In the genomic region with DNA sequence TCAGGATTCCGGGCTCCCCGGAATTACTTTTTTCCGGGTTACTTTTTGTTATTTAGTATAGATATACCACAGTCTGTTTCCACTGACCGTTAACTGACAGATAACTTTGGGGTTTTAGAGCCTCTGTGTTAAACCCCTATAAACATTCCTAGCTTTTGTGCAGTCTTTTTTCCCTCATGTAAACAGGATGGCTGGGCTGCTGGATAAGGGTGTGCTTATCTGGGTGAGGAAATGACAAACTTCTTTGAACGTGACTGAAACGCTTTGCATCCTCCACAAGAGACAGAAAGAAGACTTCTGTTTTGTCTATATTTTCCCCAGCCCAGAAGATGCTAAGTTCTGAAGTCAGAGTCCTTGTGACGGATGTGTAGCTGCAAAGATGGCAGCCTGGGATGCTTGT, we compare ENCODE assay signal across 12 mouse cellular contexts. TPM values are rescaled to one million over a fixed set of nuclear protein-coding genes. Genes with fewer than 3 reads are reported as not detected.
A peak's percentile ranks its signal among the peaks of the same experiment; 100 is the strongest.
DNase-seq lines count a peak whose midpoint lies in the region; ATAC-seq and TF ChIP-seq lines count a peak whose summit lies in the region.
"Had no signal": no experiment of that assay in that cellular context is flagged by ENCODE, and none has a peak within 500 bp of the region (broad histone marks: within the 10 kb centered on the region; RNA-seq: fewer than 3 reads in every experiment).

No protein-coding gene starts in this region.

- peak; percentile 64 for ATAC-seq in heart, embryonic 15.5 days (replicated peaks; ENCODE audit: insufficient number of reproducible peaks, insufficient read depth, low FRiP score, low read depth)
- ATAC-seq in embryonic facial prominence, embryonic 13.5 days (ENCODE audit: insufficient number of reproducible peaks, insufficient read depth, low FRiP score, low TSS enrichment, low read depth), result no peak
- ATAC-seq in liver, postnatal 0 days, result no peak

- peak; percentile 78 for TF ChIP-seq EP300 in liver, postnatal 0 days (IDR thresholded peaks at IDR 0.05; ENCODE audit: low read depth)

- no peak overlapping the region for H3K9ac ChIP-seq in heart, embryonic 15.5 days
- H3K9ac ChIP-seq in embryonic facial prominence, embryonic 13.5 days, result no peak overlapping the region
- no peak overlapping the region for H3K9ac ChIP-seq in liver, postnatal 0 days (replicated peaks)
- H3K9ac ChIP-seq: hindbrain, embryonic 12.5 days had no signal

- H3K4me1 ChIP-seq in heart, embryonic 15.5 days (replicated peaks), result peaks cover 3% of the 10 kb centered on the region
- H3K4me1 ChIP-seq in embryonic facial prominence, embryonic 13.5 days, result peaks cover 42% of the 10 kb centered on the region
- no peaks in the 10 kb centered on the region for H3K4me1 ChIP-seq in liver, postnatal 0 days (ENCODE audit: insufficient read depth)

- H3K9me3 ChIP-seq in heart, embryonic 15.5 days (replicated peaks), result no peaks in the 10 kb centered on the region
- no peaks in the 10 kb centered on the region for H3K9me3 ChIP-seq in embryonic facial prominence, embryonic 13.5 days
- H3K9me3 ChIP-seq in liver, postnatal 0 days (ENCODE audit: low read length), result no peaks in the 10 kb centered on the region
- H3K9me3 ChIP-seq: hindbrain, embryonic 12.5 days had no signal

- no peaks in the 10 kb centered on the region for H3K36me3 ChIP-seq in heart, embryonic 15.5 days
- H3K36me3 ChIP-seq in embryonic facial prominence, embryonic 13.5 days, result no peaks in the 10 kb centered on the region
- H3K36me3 ChIP-seq in liver, postnatal 0 days (replicated peaks; ENCODE audit: insufficient read depth, low read length), result no peaks in the 10 kb centered on the region
- H3K36me3 ChIP-seq: hindbrain, embryonic 12.5 days had no signal

- no peaks in the 10 kb centered on the region for H3K27me3 ChIP-seq in heart, embryonic 15.5 days
- H3K27me3 ChIP-seq in embryonic facial prominence, embryonic 13.5 days, result no peaks in the 10 kb centered on the region
- no peaks in the 10 kb centered on the region for H3K27me3 ChIP-seq in liver, postnatal 0 days (ENCODE audit: insufficient read depth, low read length)
- H3K27me3 ChIP-seq: hindbrain, embryonic 12.5 days had no signal

- WGBS in heart, embryonic 15.5 days, result 53% methylated on average over 7 of the region's 7 CpGs
- 67% methylated on average over 7 of the region's 7 CpGs for WGBS in embryonic facial prominence, embryonic 13.5 days
- 38% methylated on average over 7 of the region's 7 CpGs for WGBS in liver, postnatal 0 days (ENCODE audit: insufficient replicate concordance)

- no peak for TF ChIP-seq CTCF in liver, postnatal 0 days (IDR thresholded peaks at IDR 0.05; ENCODE audit: low read depth)

- H3K4me3 ChIP-seq in heart, embryonic 15.5 days, result no peak overlapping the region
- H3K4me3 ChIP-seq in embryonic facial prominence, embryonic 13.5 days, result no peak overlapping the region
- H3K4me3 ChIP-seq in liver, postnatal 0 days (ENCODE audit: low read depth, low read length), result no peak overlapping the region
- H3K4me3 ChIP-seq: hindbrain, embryonic 12.5 days had no signal

- no peak overlapping the region for H3K4me2 ChIP-seq in heart, embryonic 15.5 days
- no peak overlapping the region for H3K4me2 ChIP-seq in embryonic facial prominence, embryonic 13.5 days
- H3K4me2 ChIP-seq in liver, postnatal 0 days (ENCODE audit: low read depth, low read length), result no peak overlapping the region
- H3K4me2 ChIP-seq: hindbrain, embryonic 12.5 days had no signal

- no peak for DNase-seq in heart, adult 9 months (ENCODE audit: low spot score in 2 of 2)
- DNase-seq in 416B (ENCODE audit: low read depth), result peak; percentile 60
- DNase-seq in liver, postnatal 0 days, result no peak
- no peak for DNase-seq in adrenal gland, adult 18-20 months (ENCODE audit: low spot score in 2 of 2)
- no peak for DNase-seq in layer of hippocampus, adult 9-11 months
- DNase-seq in adrenal gland, postnatal 14 days, result no peak
- DNase-seq: adrenal gland, postnatal 10 days; kidney, adult 9 months had no signal

- peak overlapping the region; percentile 36 for H3K27ac ChIP-seq in heart, embryonic 15.5 days
- peak overlapping the region; percentile 51; the same call in 1 of the 2 replicates for H3K27ac ChIP-seq in embryonic facial prominence, embryonic 13.5 days
- H3K27ac ChIP-seq in liver, postnatal 0 days (ENCODE audit: low read depth), result peak overlapping the region; percentile 45; the same call in 1 of the 2 replicates
- H3K27ac ChIP-seq: hindbrain, embryonic 12.5 days; macrophage had no signal

RNA-seq across cellular contexts. Expression of a gene that starts 10.9 kb away (rescaled TPM):
- polyA plus RNA-seq in heart, embryonic 15.5 days (2015; fragmentation: Nextera tagmentation; extraction: Ambion mirVana), result 1,527 and 1,993 TPM in 2 replicates
- 874 and 912 TPM in 2 replicates for polyA plus RNA-seq in embryonic facial prominence, embryonic 13.5 days (2015; fragmentation: Nextera tagmentation; extraction: Ambion mirVana)
- polyA plus RNA-seq in liver, postnatal 0 days (2015; fragmentation: Nextera tagmentation; extraction: Ambion mirVana), result 117 and 119 TPM in 2 replicates
- 10 to 100 TPM; 27.9 to 28.8 TPM for total RNA-seq in adrenal gland, adult 18-20 months (2021)
- 73.3 and 85.6 TPM in 2 replicates for total RNA-seq in adrenal gland, postnatal 14 days (2021)

RNA-seq across cellular contexts. Expression of a gene that starts 18.9 kb away (rescaled TPM):
- 9.3 and 10.0 TPM in 2 replicates for polyA plus RNA-seq in heart, embryonic 15.5 days (2015; fragmentation: Nextera tagmentation; extraction: Ambion mirVana)
- polyA plus RNA-seq in embryonic facial prominence, embryonic 13.5 days (2015; fragmentation: Nextera tagmentation; extraction: Ambion mirVana), result 23.4 and 23.9 TPM in 2 replicates
- 2.8 TPM in 2 replicates for polyA plus RNA-seq in liver, postnatal 0 days (2015; fragmentation: Nextera tagmentation; extraction: Ambion mirVana)
- total RNA-seq in adrenal gland, adult 18-20 months (2021), result 1 to 10 TPM; 6.1 to 7.3 TPM
- total RNA-seq in adrenal gland, postnatal 14 days (2021), result 6.8 and 8.2 TPM in 2 replicates
